Mouse (Mus musculus) kidney, postnatal 10 days (tissue): ENCODE measurements around the gene Olfr591.
A peak's percentile ranks its signal among the peaks of the same experiment; 100 is the strongest.
"Not testable (repeated sequence)": the region's sequence is repeated elsewhere in the genome, so short reads cannot be mapped to it uniquely, and the experiment has no call there.

Experiments used
- DNase-seq: peaks from one replicate; pipeline ENCODE4 v3.0.0; 2021; ENCODE audit warnings: mixed read lengths

Gene Olfr591

GRCm38 (mm10) chr7:103178240-103178639, at the start of gene Olfr591:
Gene Olfr591 (minus strand): TSS chr7:103178340.
- DNase-seq: no peak

- no peak for DNase-seq
Measured at GRCm38 (mm10) chr7:103216696-103217095, 38.6 kb upstream of the Olfr591 start, which contains the start of gene Olfr594. Gene Olfr594 (plus strand): TSS chr7:103216996.

DNA sequence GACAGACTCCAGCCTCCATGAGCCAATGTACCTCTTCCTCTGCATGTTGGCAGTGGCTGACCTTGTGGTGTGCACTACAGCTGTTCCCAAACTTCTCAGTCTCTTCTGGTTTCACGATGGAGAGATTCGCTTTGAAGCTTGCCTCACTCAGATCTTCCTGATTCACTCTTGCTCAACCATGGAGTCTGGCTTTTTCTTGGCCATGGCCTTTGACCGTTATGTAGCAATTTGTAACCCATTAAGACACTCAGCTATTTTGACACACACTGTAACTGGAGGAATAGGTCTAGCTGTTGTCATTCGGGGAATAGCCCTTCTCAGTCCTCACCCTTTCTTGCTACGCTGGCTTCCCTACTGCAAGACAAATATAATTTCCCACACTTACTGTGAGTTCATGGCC, 33.9 kb upstream of the Olfr591 start:
- not testable (repeated sequence) for DNase-seq

DNA sequence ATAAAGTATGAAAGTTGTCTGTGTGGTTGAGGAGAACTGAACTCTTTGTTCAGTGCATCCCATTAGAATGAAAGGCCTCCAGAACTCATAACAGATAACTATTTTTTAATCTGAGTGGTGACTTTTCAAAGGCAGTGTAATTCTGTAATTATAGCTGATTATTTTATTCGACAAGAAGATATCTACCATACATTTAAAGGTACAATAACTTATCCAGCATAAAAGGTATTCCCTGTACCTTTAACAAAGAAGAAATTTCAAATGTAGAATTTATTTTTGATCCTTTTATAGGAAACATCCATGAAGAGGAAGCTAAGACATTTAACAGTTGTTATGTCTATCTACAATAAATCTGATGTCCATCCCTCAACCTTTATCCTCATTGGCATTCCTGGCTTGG, 33.4 kb upstream of the Olfr591 start, which contains the start of gene Olfr593:
Gene Olfr593, plus strand, starts transcription at position 301 of the 400 bp plus-strand sequence.
- DNase-seq: no peak

- not testable (repeated sequence) for DNase-seq
Measured at GRCm38 (mm10) chr7:103184503-103184902, 6.4 kb upstream of the Olfr591 start, which contains the start of gene Olfr592. Gene Olfr592 (plus strand): TSS chr7:103184803.

DNA sequence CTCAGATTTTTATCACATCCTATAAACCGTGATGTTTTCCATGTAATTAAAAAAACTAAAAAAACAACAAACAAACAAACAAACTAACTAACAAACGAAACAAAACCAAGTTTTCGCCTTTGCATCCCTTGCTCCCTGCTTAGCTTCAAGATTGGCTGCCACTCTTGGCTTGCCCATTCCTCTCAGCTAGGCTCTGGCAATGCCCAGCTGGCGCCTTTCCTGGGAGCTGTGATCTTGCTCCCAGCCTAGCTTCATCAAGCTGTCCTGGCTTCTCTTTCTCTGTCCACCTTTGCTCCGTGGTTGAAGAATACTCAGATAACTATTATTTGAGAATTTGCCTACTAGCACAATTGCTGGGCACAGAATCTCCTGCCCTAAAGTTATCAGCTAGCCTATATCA, 8.4 kb downstream of the Olfr591 start:
- no peak for DNase-seq

GRCm38 (mm10) chr7:103156256-103156655, 21.9 kb downstream of the Olfr591 start, which contains the start of gene Olfr589:
Gene Olfr589 (minus strand): TSS chr7:103156356.
- DNase-seq: no peak

DNA sequence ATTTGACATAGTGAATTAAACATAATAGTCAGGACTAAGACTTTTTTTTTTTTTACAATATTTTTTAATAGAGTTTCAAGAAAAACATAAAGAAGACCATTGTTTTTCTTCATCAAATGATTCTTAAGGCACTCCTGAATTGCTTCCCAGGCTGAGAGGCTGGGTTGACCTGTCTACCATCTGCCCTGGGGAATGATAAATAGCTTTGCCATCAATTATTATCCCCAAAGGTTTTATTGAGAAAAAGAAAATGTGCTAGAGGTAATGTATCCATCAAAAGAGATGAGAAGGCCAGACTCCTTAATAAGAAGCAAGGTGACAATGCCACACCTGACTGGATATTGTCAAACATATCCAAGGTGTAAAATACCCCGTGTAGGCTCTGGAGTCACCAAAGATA, 37.6 kb downstream of the Olfr591 start, which contains the start of gene Olfr588-ps1:
Gene Olfr588-ps1, plus strand, starts transcription at position 301 of the 400 bp plus-strand sequence.
- DNase-seq: no peak

DNA sequence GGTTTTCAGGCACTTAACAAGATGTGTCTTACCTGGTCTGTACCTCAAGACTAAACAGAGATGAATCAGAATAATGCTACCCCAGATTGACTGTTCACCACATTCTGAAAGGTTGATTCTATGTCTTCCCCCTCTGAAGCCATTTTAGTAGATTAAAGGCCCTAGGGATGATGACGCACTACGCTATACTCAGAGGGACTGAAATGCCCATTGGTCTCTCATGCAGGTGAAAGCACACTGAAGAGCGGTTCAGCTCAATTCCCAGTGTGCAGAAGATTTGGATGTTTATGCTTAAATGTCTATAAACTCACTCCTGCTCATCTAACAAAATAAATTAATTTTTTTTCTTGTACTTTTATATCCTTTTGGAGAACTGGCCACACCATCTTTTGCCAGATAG, 52.6 kb downstream of the Olfr591 start, which contains the start of gene Olfr586:
Gene Olfr586, minus strand, starts transcription at position 101 of the 400 bp plus-strand sequence.
- no peak for DNase-seq

DNA sequence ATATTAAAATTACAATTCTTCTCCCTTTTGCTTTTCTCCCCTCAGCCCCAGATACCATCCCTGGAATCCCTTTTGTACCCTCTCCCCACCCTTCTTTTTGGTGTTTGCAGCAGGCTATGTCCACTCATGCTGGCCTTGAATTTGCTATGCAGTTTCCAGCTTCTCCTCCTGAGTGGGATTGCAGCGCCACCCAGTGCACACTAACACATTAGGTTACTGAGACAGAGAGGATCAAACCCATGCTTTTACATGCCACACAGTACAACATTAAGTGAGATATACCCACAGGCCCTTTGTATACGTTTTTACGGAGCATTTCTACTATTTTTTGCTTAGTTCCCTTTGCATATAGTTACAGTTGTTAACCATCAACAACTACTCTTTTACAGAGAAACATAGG, 58.7 kb downstream of the Olfr591 start:
- peak; percentile 5 for DNase-seq
